Mouse (Mus musculus) CD4-positive, CD25-positive, alpha-beta regulatory T cell, adult 4 months (primary cell): Measurements from ENCODE around the gene Unk. TPM values are rescaled to one million over a fixed set of nuclear protein-coding genes. Genes with fewer than 3 reads are reported as not detected.

ENCODE experiments used
- ATAC-seq: one replicate; pipeline ENCODE4 v1.8.0; 2017
- polyA plus RNA-seq, 2 experiments: library from polyadenylated mRNA; unstranded; fragments of 100-300 nt; shearing (Covaris generic); gene quantifications; one replicate each; pipeline ENCODE4 v1.2.1; 2017

The Unk gene
- polyA plus RNA-seq, 2 experiments from 2014 or later = 10.4 to 16.1 TPM

DNA sequence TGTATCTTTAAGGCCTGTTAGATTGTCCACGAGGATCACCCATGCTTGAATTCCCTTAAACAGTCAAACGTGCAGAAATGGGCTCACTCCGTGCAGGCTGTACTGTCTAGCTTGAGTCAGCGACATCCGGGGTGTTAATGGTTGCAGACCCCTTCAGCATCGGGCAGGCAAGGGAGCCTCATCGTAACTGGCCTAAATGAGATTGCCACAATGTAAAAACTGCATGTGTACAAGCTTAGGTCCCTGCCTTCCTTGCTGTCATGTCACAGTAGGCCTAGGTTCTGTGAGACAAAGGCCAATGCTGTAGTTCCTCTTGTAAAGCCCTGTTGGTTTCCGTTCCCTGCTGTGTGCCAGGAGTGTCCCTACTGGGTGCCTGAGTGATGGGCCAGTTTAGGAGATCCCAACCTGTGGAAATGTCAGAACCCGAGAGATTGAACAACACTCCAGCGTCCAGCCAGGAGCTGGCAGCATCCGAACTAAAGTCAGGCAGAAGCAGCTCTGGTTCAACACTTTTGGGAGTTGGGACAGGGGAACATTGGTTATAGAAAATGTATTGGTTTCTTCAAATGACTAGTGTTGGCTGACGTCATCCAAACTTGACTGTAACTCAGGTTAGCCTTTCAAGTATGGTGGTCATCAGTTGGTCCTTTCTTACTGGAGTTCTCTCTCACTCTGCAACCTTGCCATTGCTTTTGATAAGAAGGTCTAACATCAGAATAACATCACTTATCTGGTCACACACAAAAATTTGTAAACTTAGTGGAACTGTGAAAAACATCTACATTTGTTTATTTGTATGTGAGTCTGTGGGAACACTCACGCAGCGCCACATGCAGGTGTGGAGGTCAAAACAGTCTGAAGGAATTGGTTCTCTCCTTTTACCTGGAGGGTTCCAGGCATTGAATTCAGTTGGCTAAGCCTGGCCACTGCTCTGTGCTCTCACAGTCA lies 1.1 kb downstream of the Unk start:
- peak; percentile 16 for ATAC-seq

DNA sequence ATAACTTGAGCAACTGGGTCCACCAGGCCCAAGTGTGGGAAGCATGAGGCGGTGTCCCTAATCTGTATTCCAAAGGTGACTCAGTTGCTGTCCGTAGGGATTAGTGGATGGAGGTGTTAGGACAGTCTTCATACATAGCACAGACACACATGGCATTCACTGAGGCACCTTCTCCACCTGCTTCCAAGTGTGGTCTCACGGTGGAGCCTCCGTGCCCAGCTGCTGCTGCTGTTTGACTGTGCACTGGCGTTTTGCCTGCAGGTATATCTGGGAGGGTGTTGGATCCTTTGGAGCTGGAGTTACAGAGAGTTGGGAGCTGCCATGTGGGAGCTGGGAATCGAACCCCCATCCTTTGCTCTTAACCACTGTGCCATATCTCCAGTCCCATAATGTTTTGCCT lies 4.5 kb downstream of the Unk start:
- ATAC-seq = no peak

DNA sequence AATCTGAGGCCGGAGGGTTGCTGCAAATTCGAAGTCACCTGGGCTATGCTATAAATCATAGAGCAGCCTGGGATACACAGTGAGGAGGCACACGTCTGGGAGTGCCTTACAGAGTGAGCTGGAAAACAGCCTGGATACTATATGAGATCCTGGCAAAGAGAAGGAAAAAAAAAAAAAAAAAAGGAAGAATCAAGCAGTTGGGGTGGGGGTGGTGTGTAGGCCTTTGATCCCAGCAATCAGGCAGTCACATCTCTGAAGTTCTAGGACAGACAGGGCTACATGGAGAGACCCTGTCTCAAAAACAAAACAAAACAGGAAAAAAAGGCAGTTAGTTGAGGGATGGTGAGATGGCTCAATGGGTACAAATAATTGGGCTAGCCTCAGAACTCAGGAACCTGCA lies 6.5 kb downstream of the Unk start:
- no peak for ATAC-seq

DNA sequence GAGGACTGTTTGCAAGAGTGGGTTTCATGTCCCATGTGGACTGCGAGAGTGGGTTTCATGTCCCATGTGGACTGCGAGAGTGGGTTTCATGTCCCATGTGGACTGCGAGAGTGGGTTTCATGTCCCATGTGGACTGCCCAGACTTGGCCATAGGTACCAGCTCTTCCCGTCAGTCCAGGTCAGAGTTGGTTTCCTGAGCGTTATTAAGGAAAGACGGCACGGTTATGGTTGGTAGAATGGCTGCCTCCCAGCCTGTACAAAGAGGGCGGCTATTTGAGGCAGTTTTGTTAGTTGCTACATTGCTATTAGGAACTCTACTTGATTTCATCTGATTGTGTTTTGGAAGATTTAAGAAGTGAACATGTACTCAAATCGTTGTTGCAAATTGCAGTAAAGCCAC lies 7.7 kb downstream of the Unk start:
- ATAC-seq = no peak

DNA sequence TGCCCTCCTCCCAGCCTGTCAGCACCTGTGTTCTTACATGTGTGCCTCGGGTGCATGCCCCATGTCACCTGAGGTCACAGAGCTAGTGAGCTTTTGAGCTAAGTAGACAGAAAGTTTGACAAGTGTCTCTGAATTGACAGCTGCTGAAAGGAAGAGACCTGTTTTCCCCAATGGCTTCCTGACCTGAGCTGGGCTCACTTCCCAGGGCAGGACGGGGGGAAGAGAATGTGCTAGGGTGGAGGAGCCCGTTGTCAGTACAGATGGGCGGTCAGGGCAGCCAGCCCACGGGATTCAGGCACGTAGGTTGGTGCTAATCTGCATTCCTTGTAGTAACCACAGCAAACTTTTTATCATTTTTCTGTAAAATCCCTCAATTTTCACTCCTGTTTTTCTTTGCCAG lies 10.5 kb downstream of the Unk start:
- ATAC-seq = no peak

DNA sequence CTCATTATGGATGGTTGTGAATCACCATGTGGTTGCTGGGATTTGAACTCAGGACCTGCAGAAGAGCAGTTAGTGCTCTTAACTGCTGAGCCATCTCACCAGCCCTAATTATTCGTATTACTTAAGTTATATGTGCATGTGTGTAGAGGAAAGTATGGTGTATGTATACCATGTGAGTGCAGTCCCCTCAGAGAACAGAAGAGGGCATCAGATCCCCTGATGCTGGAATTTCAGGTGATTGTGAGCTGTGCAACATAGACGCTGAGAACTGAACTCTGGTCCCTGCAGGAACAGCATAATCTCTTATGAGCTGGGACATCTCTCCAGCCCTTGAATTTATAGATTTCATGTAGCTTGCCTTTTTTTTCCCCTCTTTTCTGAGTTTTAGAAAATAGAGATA lies 11.7 kb downstream of the Unk start:
- ATAC-seq = no peak

DNA sequence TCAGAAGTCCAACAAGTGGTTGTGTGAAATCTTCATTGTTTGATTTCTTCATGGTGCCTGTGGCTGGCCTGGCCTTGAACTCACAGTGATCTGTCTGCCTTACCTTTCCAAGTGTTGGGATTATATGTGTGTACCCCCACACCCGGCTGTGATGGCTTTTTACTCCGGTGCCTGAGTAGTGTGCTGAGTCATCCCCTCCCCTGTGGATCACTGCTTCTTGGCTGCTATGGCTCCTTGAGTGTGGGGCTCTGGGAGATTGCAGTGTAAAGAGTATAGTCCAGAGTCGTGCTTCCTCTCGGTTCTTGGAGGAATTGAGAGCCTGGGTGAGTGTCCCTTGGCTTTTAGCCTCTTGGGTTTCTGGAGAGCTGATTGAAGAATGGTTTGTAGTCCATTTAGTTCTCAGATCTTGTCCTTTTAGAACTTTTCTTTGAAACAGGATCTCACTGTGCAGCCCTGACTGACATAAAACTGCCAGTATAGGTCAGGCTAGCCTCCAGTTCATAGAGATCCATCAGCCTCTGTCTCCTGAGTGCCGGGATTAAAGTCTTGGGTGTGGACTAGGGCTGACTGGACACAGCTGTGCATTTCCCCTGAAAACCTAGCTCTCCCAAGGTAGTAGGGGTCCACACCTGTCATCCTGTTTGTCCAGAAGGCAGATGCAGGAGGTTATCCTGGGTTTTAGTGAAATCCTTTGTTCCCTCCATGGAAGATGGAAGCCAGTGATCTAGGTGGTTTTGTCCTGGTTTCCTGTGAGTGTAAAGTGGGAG lies 12.4 kb downstream of the Unk start:
- ATAC-seq = no peak

DNA sequence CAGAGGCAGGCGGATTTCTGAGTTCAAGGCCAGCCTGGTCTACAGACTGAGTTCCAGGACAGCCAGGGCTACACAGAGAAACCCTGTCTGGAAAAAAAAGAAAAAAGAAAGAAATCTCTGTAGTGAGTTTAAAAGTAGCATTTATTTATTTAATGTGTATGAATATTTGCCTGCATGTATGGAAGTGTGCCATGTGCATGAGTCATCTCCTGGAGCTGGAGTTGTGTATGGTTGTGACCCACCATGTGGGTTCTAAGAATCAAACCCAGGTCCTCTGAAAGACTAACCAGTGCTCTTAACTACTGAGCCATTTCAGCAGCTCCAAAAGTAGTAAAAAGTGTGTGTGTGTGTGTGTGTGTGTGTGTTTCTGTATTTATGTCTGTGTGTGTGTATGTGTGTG lies 13.2 kb downstream of the Unk start:
- no peak for ATAC-seq

DNA sequence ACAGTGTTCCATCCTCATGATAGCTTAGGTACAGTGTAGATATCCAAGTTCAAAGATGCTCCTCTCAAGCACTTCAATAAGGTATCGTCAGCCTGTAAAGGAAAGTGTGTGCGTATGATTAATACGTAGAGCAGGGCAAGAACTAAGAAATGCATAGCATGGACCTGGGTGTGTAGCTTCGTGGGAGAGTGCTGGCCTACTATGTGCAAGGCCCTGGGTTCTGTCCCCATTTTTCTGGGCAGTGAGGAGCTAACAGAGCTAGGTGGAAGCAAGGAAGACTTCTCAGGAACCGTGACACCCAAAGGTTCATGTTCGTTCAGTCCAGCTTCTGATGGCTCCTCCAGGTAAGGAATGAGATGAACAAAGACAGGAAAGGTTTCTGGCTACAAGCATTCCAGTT lies 15.1 kb downstream of the Unk start:
- no peak for ATAC-seq

DNA sequence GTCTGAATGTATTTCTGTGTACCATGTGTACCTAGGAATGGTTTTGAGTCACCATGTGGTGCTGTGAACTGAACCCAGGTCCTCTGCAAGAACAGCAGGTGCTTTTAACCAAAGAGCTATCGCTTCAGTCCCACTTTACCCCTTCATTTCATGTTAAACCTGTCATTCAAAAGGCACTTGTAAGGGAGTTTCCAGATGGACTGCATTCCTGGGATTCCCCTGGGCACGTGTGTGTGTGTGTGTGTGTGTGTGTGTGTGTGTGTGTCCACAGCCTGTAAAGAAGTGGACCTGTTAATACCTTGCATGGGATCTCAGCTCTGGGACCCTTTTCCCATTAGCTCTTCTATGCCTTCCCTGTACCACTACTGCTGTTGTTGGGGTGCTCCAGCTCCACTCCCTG lies 19.5 kb downstream of the Unk start:
- ATAC-seq = no peak

DNA sequence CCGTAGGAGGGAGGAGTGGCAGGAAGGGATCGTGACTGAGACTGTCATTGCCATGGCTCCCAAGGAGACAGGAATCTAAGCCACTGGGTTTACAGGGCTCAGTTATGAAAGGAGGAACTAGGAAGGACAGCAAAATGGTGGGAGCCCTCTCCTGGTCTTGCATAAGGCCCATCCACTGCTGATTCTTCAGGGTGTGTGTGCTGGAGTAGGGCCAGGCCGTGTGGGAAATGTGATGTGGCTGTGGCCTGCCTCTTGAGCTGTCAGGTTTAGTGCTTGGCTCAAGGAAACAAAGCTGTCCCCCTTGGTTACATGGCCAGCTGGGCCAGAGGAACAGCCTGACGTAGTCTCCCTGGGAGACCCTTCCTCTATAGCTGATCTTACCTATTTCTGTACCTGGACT lies 20.1 kb downstream of the Unk start:
- no peak for ATAC-seq

DNA sequence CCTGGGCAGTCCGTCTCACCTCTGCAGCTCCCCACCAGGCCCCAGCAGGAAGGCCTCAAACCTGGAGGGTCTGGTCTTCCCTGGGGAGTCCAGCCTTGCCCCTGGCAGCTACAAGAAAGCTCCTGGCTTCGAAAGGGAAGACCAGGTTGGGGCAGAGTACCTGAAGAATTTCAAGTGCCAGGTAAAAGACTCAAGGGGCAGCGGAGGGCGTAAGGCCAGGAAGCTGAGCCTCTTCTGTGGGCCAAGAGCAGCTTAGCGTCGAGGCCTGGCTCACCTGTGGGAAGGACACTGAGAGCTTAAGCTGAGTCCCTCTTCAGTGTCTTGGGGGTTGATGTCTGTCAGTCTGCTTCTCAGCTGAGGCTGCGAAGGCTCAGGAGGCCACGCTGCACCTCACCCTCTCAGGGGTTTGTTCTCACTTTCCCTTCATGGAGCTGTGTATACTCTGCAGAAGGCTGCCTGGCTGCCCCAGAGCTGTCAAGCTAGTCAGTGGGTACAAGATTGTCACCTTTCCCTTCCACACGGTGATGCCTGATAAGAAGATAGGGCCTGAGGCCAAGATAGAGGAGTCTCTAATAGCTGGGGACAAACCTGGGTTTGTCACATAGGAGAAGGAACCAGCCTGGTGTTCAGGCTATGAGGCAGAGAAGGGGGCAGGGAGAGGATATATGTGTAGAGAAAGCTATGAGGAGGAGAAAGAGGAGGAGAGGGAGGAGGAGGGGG lies 23.5 kb downstream of the Unk start:
- ATAC-seq = no peak

DNA sequence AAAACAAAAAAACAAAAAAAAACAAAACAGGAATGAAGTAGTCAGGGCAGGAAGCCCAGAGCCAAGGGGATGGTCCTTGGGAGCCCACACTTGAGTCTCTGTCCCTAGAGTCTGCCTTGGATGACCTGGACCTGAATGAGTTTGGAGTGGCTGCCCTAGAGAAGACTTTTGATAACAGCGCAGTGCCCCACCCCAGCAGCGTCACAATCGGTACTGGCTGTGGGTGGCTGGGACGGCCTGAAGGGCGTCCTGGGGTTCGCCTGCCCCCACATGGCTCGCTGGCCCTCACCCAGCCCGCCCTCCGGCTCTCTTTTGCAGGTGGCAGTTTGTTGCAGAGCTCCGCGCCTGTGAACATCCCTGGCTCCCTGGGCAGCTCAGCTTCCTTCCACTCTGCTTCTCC lies 25.8 kb downstream of the Unk start:
- no peak for ATAC-seq

DNA sequence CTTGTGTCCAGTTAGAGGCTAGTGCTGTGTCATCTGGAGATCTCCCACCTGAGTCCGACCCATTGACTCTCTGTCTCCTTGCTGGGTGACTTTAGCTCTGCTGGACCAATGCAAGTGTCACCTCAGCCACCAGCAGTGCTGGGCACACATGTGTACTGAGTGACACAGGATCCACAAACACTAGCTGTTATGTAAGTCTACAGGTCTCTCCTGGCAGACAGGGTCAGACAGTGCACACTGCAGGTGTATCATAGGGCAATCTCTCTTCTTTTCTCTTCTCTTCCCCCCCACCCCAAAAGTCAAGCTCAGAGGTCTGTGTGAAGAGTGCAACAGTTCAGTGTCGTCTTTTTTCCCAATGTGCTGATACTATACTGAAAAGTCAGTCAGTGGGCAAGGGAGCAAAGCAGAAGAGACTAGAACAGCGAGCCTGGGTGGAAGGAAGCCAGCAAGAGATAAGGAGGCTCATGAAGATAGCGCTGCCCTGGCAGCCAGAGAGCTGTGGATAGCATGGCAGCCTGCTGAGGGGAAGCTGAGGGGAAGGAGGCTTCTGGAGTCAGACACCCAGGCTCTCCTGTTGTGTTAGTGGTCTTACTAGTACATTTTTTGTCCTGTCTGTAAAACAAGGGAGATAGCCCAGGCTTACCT lies 27.2 kb downstream of the Unk start:
- no peak for ATAC-seq

DNA sequence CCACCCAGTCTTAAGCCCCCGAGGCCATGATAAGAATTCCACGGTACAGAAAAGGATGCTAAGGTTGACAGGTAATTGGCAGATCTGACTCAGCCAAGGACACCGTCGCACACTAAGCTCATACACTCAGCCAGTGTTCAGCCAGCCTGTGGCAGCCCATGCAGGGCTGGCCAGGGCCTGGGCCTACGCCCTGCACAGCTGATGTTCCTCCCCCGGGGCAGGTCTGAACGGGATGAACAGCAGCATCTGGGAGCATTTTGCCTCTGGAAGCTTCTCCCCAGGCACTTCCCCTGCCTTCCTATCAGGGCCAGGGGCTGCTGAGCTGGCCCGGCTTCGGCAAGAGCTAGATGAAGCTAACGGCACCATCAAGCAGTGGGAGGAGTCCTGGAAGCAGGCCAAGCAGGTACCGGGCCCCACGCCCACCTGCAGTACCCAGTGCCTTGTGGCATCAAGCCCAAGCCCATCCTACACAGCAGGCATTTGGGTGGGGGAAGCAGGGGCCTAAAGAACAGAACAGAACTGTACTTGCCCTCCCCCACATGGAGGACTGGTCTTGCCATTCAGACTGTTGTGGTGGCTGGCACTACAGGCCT lies 28.0 kb downstream of the Unk start:
- ATAC-seq = no peak

DNA sequence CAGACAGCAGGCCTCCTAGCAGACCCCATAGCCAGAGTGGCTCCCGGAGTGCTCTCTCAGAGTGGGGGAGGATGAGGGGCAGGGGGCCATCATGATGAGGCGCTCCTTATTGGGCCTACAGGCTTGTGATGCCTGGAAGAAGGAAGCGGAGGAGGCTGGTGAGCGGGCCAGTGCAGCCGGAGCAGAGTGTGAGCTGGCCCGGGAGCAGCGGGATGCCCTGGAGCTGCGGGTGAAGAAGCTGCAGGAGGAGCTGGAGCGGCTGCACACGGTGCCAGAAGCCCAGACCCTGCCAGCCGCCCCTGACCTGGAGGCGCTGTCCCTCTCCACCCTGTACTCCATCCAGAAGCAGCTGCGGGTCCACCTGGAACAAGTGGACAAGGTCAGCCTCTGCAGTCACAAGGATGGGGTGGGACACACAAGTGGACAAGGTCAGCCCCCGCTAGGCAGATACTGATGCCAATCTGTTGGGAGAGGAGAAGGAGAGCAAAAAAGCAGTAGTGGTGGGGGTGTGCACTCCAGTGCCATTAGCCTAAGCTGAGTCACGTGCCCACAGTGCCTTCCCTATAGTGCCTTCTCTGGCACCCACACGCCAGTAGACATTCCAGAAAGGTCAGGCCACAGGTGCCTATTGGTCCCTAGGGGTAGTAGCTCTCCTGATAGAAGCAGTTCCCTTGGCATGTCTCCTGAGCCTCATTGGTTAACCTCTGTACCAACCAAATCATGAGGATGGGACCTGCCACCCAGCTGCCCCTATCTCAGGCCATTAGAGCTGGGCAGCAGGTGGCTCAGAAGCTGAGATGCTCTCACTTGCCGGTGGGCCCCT lies 29.0 kb downstream of the Unk start:
- no peak for ATAC-seq

DNA sequence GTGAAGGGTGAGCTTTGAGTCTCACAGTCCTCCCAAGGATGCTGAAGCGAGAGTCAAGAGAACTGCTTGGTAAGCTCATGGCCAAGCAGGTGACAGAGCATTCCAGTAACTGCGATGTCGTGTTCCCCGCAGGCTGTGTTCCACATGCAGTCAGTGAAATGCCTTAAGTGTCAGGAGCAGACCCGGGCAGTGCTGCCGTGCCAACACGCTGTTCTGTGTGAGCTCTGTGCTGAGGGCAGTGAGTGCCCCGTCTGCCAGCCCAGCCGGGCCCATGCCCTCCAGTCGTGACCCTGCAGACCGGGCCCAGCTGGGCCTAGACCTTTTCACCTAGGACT lies 29.5 kb downstream of the Unk start:
- ATAC-seq = no peak

DNA sequence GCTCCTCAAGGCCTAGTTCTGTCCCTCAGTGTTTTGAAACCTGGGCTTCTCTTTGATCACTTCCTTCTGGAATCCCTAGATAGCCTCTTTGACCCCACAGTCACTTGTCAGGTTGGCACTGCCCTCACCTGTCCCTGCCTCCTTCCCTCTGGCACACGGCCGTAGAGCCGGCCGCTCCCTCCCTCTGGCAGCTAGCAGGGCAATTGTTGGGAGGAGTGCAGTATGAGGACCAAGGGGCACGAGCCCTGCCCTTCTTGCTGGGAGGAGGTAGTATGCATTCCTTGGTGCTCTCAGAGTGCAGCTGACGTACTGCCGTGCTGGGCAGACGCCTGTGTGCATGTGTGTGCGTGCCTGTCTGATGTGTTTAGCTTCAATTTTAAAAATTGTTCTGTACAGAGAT lies 30.5 kb downstream of the Unk start:
- ATAC-seq = no peak

DNA sequence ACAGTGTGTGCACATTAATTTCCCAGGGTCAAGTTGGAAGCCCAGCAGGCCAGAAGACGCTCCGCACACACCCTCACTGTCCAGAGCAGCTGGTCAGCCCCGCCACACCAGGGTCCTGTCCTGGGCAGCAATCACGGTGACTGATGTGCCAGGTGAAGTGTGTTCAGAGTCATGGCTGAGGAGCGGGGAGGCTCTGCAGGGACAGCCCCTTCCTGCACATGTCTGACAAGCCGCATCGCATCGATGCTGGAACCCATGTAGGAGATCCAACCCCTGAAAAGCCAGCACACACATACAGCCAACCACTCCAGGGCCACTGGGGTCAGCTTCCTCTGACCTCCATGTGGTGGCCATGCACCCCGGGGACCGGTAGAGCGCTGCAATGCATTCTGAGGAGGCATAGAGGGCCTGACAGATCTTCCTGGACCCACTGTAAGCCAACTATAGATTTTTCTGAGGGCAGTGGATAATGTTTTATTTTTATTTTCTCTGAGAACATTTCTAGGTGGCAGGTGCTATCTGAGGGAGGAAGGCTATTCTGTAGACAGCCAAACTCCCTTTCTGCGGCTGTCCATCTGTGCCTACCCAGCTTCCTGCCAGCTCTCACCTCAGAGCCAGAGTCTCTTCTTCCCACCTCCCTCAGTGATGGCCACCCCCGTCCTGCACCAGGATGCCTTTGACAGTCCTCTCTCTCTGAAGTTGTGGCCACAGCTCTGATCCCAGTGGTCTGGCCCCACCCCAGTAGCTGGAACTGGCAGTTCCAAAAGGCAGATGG lies 31.7 kb downstream of the Unk start:
- ATAC-seq = no peak

DNA sequence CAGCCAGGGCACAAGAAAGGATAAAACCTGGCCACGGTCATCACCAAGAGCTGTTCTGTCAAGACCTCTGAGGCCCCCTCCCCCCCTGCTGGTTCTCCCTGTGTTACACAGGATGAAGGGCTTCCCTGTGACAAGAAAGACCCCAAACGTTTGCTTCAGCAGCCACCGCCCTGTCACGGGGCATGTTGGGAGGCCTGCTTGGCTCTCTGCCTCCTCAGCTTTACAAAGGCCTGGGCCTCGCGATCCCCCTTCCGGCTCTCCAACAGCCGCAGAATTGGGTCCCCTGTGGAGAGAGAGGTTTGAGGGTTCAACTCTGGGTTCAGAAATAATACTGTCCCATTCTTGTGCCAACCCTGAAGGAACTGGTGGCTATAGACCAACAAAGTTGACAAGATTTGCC lies 32.4 kb downstream of the Unk start:
- no peak for ATAC-seq

DNA sequence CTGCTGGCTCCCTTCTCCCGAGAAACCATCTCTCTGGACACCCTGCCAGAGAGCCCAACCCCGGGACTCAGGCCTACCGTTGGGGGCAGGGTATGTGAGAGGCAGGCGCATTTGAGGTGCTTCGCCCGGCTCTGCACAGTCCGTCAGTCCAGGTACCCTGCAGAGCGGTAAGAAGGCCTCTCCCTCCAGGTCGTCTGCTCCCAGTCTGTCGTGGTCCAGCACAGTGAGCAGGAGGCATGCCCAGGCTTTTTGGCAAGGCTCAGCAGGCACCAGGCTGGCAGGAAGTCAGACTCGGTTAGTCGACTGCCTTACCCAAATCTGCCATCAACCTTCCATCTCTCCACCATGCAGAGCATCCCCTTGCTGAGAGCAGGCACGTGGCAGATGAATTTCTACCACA lies 33.4 kb downstream of the Unk start:
- no peak for ATAC-seq
